20 mouse cellular contexts compared by ENCODE assay signal in the genomic region with DNA sequence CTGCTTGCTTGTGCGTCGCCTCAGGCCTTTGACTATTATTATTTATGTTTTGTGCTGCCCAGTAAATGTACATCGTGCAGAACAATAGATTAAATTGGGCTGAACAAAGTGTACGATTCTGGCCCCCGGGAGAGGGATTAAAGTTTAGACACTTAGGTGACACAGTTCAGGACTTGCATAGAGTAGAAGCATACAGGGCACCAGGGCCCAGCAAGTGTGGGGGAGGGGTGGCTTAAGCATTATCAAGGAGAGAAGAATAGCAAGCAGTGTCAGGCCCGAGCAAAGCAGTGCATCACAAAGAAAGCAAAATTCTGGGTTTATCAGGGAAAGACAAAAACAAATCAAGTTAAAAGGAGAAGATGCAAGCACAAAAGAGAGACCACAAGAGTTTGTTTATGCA.
A peak's percentile ranks its signal among the peaks of the same experiment; 100 is the strongest.
DNase-seq lines count a peak whose midpoint lies in the region; ATAC-seq lines count a peak whose summit lies in the region.
"Had no signal": no experiment of that assay in that cellular context is flagged by ENCODE, and none has a peak within 500 bp of the region (broad histone marks: within the 10 kb centered on the region; RNA-seq: fewer than 3 reads in every experiment).

No protein-coding gene starts in this region.

- H3K4me1 ChIP-seq in hindbrain, embryonic 11.5 days (replicated peaks; ENCODE audit: control insufficient read depth, insufficient read depth, low read length), result peaks cover 3% of the 10 kb centered on the region; the same call in 1 of the 2 replicates
- peaks cover 5% of the 10 kb centered on the region for H3K4me1 ChIP-seq in hindbrain, embryonic 12.5 days

- H3K4me3 ChIP-seq in hindbrain, embryonic 11.5 days (ENCODE audit: low read depth, low read length), result no peak overlapping the region
- no peak overlapping the region for H3K4me3 ChIP-seq in hindbrain, embryonic 12.5 days
- H3K4me3 ChIP-seq: forebrain, embryonic 10.5 days; hindbrain, embryonic 13.5 days; left cerebral cortex, adult 2 months; neural tube, embryonic 13.5 days had no signal

- no peaks in the 10 kb centered on the region for H3K27me3 ChIP-seq in hindbrain, embryonic 11.5 days (ENCODE audit: control insufficient read depth, insufficient read depth, low read length)
- no peaks in the 10 kb centered on the region for H3K27me3 ChIP-seq in hindbrain, embryonic 12.5 days
- H3K27me3 ChIP-seq: CH12.LX; neural tube, embryonic 13.5 days had no signal

- H3K36me3 ChIP-seq in hindbrain, embryonic 11.5 days (ENCODE audit: control insufficient read depth, insufficient read depth, low read length), result no peaks in the 10 kb centered on the region
- H3K36me3 ChIP-seq in hindbrain, embryonic 12.5 days, result no peaks in the 10 kb centered on the region
- H3K36me3 ChIP-seq: forebrain, embryonic 10.5 days; hindbrain, embryonic 13.5 days; neural tube, embryonic 13.5 days had no signal

- WGBS in hindbrain, embryonic 11.5 days, result 34% methylated on average over 6 of the region's 6 CpGs
- WGBS in hindbrain, embryonic 12.5 days, result 28% methylated on average over 6 of the region's 6 CpGs

- H3K27ac ChIP-seq in hindbrain, embryonic 11.5 days (ENCODE audit: low read depth, low read length), result no peak overlapping the region
- no peak overlapping the region for H3K27ac ChIP-seq in hindbrain, embryonic 12.5 days
- H3K27ac ChIP-seq: forebrain, embryonic 10.5 days; hindbrain, embryonic 13.5 days; left cerebral cortex, adult 2 months; neural tube, embryonic 13.5 days had no signal

- H3K9ac ChIP-seq in hindbrain, embryonic 11.5 days (ENCODE audit: low read depth, low read length), result no peak overlapping the region
- H3K9ac ChIP-seq in hindbrain, embryonic 12.5 days, result no peak overlapping the region
- H3K9ac ChIP-seq: hindbrain, embryonic 13.5 days; liver, postnatal 0 days; neural tube, embryonic 13.5 days had no signal

- no peak overlapping the region for H3K4me2 ChIP-seq in hindbrain, embryonic 11.5 days (replicated peaks; ENCODE audit: low read depth, low read length)
- no peak overlapping the region for H3K4me2 ChIP-seq in hindbrain, embryonic 12.5 days (replicated peaks)
- H3K4me2 ChIP-seq: hindbrain, embryonic 13.5 days; neural tube, embryonic 13.5 days had no signal

- ATAC-seq in hindbrain, embryonic 11.5 days (ENCODE audit: low FRiP score), result no peak
- ATAC-seq in hindbrain, embryonic 12.5 days (ENCODE audit: low FRiP score), result no peak
- ATAC-seq in megakaryocyte, adult 5-6 weeks (ENCODE audit: poor library complexity, severe bottlenecking), result no peak

- no peaks in the 10 kb centered on the region for H3K9me3 ChIP-seq in hindbrain, embryonic 11.5 days (ENCODE audit: control insufficient read depth, low read length)
- no peaks in the 10 kb centered on the region for H3K9me3 ChIP-seq in hindbrain, embryonic 12.5 days (replicated peaks)
- H3K9me3 ChIP-seq: forebrain, embryonic 10.5 days; hindbrain, embryonic 13.5 days; neural tube, embryonic 13.5 days had no signal

- DNase-seq in adrenal gland, postnatal 14 days, result peak; percentile 16
- DNase-seq in adrenal gland, postnatal 4 days (ENCODE audit: low spot score in 2 of 2), result no peak
- DNase-seq in hindbrain, embryonic 11.5 days (ENCODE audit: low spot score), result peak; percentile 26
- peak; percentile 6 for DNase-seq in R1 (ENCODE audit: low read depth, low spot score)
- peak; percentile 2 for DNase-seq in embryo, embryonic 9.5 days (ENCODE audit: extremely low spot score)
- DNase-seq in kidney, postnatal 10 days, result no peak
- DNase-seq: cerebellum, adult 2 months; gastrocnemius, postnatal 25 days; layer of hippocampus, adult 9-11 months; left cerebral cortex, postnatal 4 days; liver, postnatal 0 days; right cerebral cortex, postnatal 14 days; thymus, adult 2 months had no signal

Comparison
In these comparisons a context has a peak if more than half of its experiments do, and no peak if none do; other contexts are left out.
1. DNase-seq: peak in adrenal gland, postnatal 14 days (single experiment), hindbrain, embryonic 11.5 days (single experiment), R1 (single experiment) and embryo, embryonic 9.5 days (single experiment); none in adrenal gland, postnatal 4 days (0 of 2) and kidney, postnatal 10 days (single experiment).